Mouse (Mus musculus): Measurements from ENCODE around the gene Usp18. TPM values are rescaled to one million over a fixed set of nuclear protein-coding genes. Genes with fewer than 3 reads are reported as not detected.

The Usp18 gene
- total and polyA plus RNA-seq, 2 experiments from 2014 or later = 5.2 to 13.3 TPM

- Histone ChIP-seq H3K9ac (replicated peaks; ENCODE audit: low read depth, low read length) (no peak overlapping the region), H3K9me3 (replicated peaks; ENCODE audit: control insufficient read depth, low read length) (no peaks in the 10 kb centered on the region), H3K4me3 (ENCODE audit: low read depth, low read length) (no peak overlapping the region), H3K4me2 (ENCODE audit: low read depth, low read length) (no peak overlapping the region), H3K27me3 (ENCODE audit: control insufficient read depth, insufficient read depth, low read length) (peaks cover 29% of the 10 kb centered on the region), H3K27ac (ENCODE audit: low read depth) (no peak overlapping the region), H3K36me3 (replicated peaks; ENCODE audit: control insufficient read depth, insufficient read depth, low read length) (no peaks in the 10 kb centered on the region), H3K4me1 (ENCODE audit: control insufficient read depth, insufficient read depth) (peaks cover 25% of the 10 kb centered on the region)
- no peak for ATAC-seq (ENCODE audit: insufficient read depth, low read depth)
- no peak for TF ChIP-seq EP300 (IDR thresholded peaks at IDR 0.05; ENCODE audit: low read depth)
- no peak for TF ChIP-seq CTCF (IDR thresholded peaks at IDR 0.05; ENCODE audit: low read depth)
- no peak for DNase-seq (ENCODE audit: low spot score)
- 77% methylated on average over 5 of the region's 5 CpGs for WGBS
Observed at GRCm38 (mm10) chr6:121214221-121214620, 31.5 kb upstream of the Usp18 start.

GRCm38 (mm10) chr6:121214667-121215330 is 30.9 kb upstream of the Usp18 start:
- Histone ChIP-seq H3K27ac (ENCODE audit: low read depth) (no peak overlapping the region), H3K4me2 (ENCODE audit: low read depth, low read length) (no peak overlapping the region), H3K27me3 (ENCODE audit: control insufficient read depth, insufficient read depth, low read length) (peaks cover 24% of the 10 kb centered on the region), H3K4me3 (ENCODE audit: low read depth, low read length) (no peak overlapping the region), H3K4me1 (ENCODE audit: control insufficient read depth, insufficient read depth) (peaks cover 31% of the 10 kb centered on the region), H3K36me3 (replicated peaks; ENCODE audit: control insufficient read depth, insufficient read depth, low read length) (no peaks in the 10 kb centered on the region), H3K9me3 (replicated peaks; ENCODE audit: control insufficient read depth, low read length) (no peaks in the 10 kb centered on the region), H3K9ac (replicated peaks; ENCODE audit: low read depth, low read length) (no peak overlapping the region)
- TF ChIP-seq CTCF (IDR thresholded peaks at IDR 0.05; ENCODE audit: low read depth) = no peak
- no peak for TF ChIP-seq EP300 (IDR thresholded peaks at IDR 0.05; ENCODE audit: low read depth)
- no peak for DNase-seq (ENCODE audit: low spot score)
- no peak for ATAC-seq (ENCODE audit: insufficient read depth, low read depth)
- 69% methylated on average over 8 of the region's 8 CpGs for WGBS

GRCm38 (mm10) chr6:121215336-121215735 is 30.4 kb upstream of the Usp18 start:
- no peak overlapping the region for H3K4me3 ChIP-seq (ENCODE audit: low read depth, low read length)
- DNase-seq (ENCODE audit: low spot score) = no peak
- H3K27me3 ChIP-seq (ENCODE audit: control insufficient read depth, insufficient read depth, low read length) = peaks cover 18% of the 10 kb centered on the region
- H3K9me3 ChIP-seq (replicated peaks; ENCODE audit: control insufficient read depth, low read length) = no peaks in the 10 kb centered on the region
- peaks cover 34% of the 10 kb centered on the region for H3K4me1 ChIP-seq (ENCODE audit: control insufficient read depth, insufficient read depth)
- no peak overlapping the region for H3K4me2 ChIP-seq (ENCODE audit: low read depth, low read length)
- 51% methylated on average over 5 of the region's 5 CpGs for WGBS
- TF ChIP-seq EP300 (IDR thresholded peaks at IDR 0.05; ENCODE audit: low read depth) (no peak), CTCF (IDR thresholded peaks at IDR 0.05; ENCODE audit: low read depth) (no peak)
- no peaks in the 10 kb centered on the region for H3K36me3 ChIP-seq (replicated peaks; ENCODE audit: control insufficient read depth, insufficient read depth, low read length)
- ATAC-seq (ENCODE audit: insufficient read depth, low read depth) = no peak
- H3K27ac ChIP-seq (ENCODE audit: low read depth) = no peak overlapping the region
- H3K9ac ChIP-seq (replicated peaks; ENCODE audit: low read depth, low read length) = no peak overlapping the region

GRCm38 (mm10) chr6:121215896-121216295 is 29.8 kb upstream of the Usp18 start:
- H3K27me3 ChIP-seq (ENCODE audit: control insufficient read depth, insufficient read depth, low read length) = peaks cover 13% of the 10 kb centered on the region
- TF ChIP-seq CTCF (IDR thresholded peaks at IDR 0.05; ENCODE audit: low read depth) = no peak
- H3K4me3 ChIP-seq (ENCODE audit: low read depth, low read length) = no peak overlapping the region
- H3K36me3 ChIP-seq (replicated peaks; ENCODE audit: control insufficient read depth, insufficient read depth, low read length) = no peaks in the 10 kb centered on the region
- DNase-seq (ENCODE audit: low spot score) = no peak
- H3K4me1 ChIP-seq (ENCODE audit: control insufficient read depth, insufficient read depth) = peaks cover 34% of the 10 kb centered on the region
- H3K9me3 ChIP-seq (replicated peaks; ENCODE audit: control insufficient read depth, low read length) = no peaks in the 10 kb centered on the region
- 71% methylated on average over 6 of the region's 6 CpGs for WGBS
- no peak overlapping the region for H3K9ac ChIP-seq (replicated peaks; ENCODE audit: low read depth, low read length)
- H3K4me2 ChIP-seq (ENCODE audit: low read depth, low read length) = no peak overlapping the region
- ATAC-seq (ENCODE audit: insufficient read depth, low read depth) = no peak
- no peak overlapping the region for H3K27ac ChIP-seq (ENCODE audit: low read depth)

GRCm38 (mm10) chr6:121216589-121217255 is 29.0 kb upstream of the Usp18 start:
- Histone ChIP-seq H3K27ac (ENCODE audit: low read depth) (no peak overlapping the region), H3K4me2 (ENCODE audit: low read depth, low read length) (no peak overlapping the region), H3K36me3 (replicated peaks; ENCODE audit: control insufficient read depth, insufficient read depth, low read length) (no peaks in the 10 kb centered on the region), H3K9ac (replicated peaks; ENCODE audit: low read depth, low read length) (no peak overlapping the region), H3K4me3 (ENCODE audit: low read depth, low read length) (no peak overlapping the region), H3K9me3 (replicated peaks; ENCODE audit: control insufficient read depth, low read length) (no peaks in the 10 kb centered on the region), H3K27me3 (ENCODE audit: control insufficient read depth, insufficient read depth, low read length) (peaks cover 9% of the 10 kb centered on the region; the same call in 1 of the 2 replicates), H3K4me1 (ENCODE audit: control insufficient read depth, insufficient read depth) (peaks cover 28% of the 10 kb centered on the region)
- 68% methylated on average over 5 of the region's 5 CpGs for WGBS
- TF ChIP-seq EP300 (IDR thresholded peaks at IDR 0.05; ENCODE audit: low read depth) (no peak), CTCF (IDR thresholded peaks at IDR 0.05; ENCODE audit: low read depth) (no peak)
- no peak for DNase-seq (ENCODE audit: low spot score)
- ATAC-seq (ENCODE audit: insufficient read depth, low read depth) = no peak
